Comparison of ENCODE assay signal across 8 mouse cellular contexts in the genomic region with DNA sequence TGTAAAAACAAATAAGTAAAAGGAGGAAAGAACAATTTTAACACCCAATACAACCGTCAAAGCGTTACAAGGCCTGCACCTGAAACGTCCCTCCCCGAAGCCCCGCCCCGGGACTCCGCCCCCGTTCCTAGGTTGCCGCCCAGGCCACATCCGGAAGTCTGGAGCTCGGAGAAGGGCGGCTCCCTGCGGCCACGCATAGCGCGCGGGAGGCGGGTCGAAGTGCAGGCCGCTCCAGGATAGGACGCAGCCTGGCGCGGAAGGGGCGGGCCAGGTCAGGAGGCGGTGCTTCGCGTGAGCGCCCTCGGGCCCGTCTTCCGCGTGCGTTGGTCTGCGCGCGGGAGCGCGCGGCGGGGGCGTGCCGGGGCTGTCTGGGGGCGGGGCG. TPM values are rescaled to one million over a fixed set of nuclear protein-coding genes. Genes with fewer than 3 reads are reported as not detected.
DNase-seq lines count a peak whose midpoint lies in the region; ATAC-seq and TF ChIP-seq lines count a peak whose summit lies in the region.

No protein-coding gene starts in this region.

- H3K4me2 ChIP-seq in embryonic facial prominence, embryonic 14.5 days (ENCODE audit: low read depth, low read length), result peak overlapping the region; percentile 54
- H3K4me2 ChIP-seq in limb, embryonic 13.5 days (replicated peaks), result peak overlapping the region; percentile 55
- H3K4me2 ChIP-seq in midbrain, embryonic 16.5 days (ENCODE audit: low read length), result peak overlapping the region; percentile 54

- no peaks in the 10 kb centered on the region for H3K36me3 ChIP-seq in embryonic facial prominence, embryonic 14.5 days (ENCODE audit: control insufficient read depth, insufficient read depth, low read length)
- peaks cover 25% of the 10 kb centered on the region for H3K36me3 ChIP-seq in heart, adult 2 months (ENCODE audit: control insufficient read depth, insufficient read depth, low read length)
- H3K36me3 ChIP-seq in limb, embryonic 13.5 days, result no peaks in the 10 kb centered on the region
- no peaks in the 10 kb centered on the region for H3K36me3 ChIP-seq in midbrain, embryonic 16.5 days (ENCODE audit: control insufficient read depth, insufficient read depth, low read length)

- H3K27ac ChIP-seq in embryonic facial prominence, embryonic 14.5 days (replicated peaks; ENCODE audit: low read depth, low read length), result peak overlapping the region; percentile 96
- peak overlapping the region; percentile 83 for H3K27ac ChIP-seq in heart, adult 2 months
- H3K27ac ChIP-seq in limb, embryonic 13.5 days, result peak overlapping the region; percentile 95
- H3K27ac ChIP-seq in midbrain, embryonic 16.5 days (ENCODE audit: low read length), result peak overlapping the region; percentile 92

- 0 out of 2 replicates have a peak, but pooled peaks have one; percentile 36 for TF ChIP-seq EP300 in heart, adult 2 months (IDR thresholded peaks at IDR 0.05; ENCODE audit: insufficient read depth, low read depth, low read length)

- no peaks in the 10 kb centered on the region for H3K9me3 ChIP-seq in embryonic facial prominence, embryonic 14.5 days (ENCODE audit: control insufficient read depth, low read length)
- no peaks in the 10 kb centered on the region for H3K9me3 ChIP-seq in limb, embryonic 13.5 days
- no peaks in the 10 kb centered on the region for H3K9me3 ChIP-seq in midbrain, embryonic 16.5 days (replicated peaks; ENCODE audit: control insufficient read depth, low read length, poor library complexity, severe bottlenecking)

- peak overlapping the region; percentile 98 for H3K9ac ChIP-seq in embryonic facial prominence, embryonic 14.5 days (ENCODE audit: low read depth, low read length)
- peak overlapping the region; percentile 48 for H3K9ac ChIP-seq in heart, adult 2 months (ENCODE audit: low read depth, low read length)
- peak overlapping the region; percentile 99; the same call in 1 of the 2 replicates for H3K9ac ChIP-seq in limb, embryonic 13.5 days
- H3K9ac ChIP-seq in midbrain, embryonic 16.5 days (ENCODE audit: low read depth, low read length), result peak overlapping the region; percentile 98

- TF ChIP-seq POLR2A in heart, adult 2 months (IDR thresholded peaks at IDR 0.05; ENCODE audit: insufficient read depth, low read depth, low read length), result peak; percentile 75

- peaks cover 18% of the 10 kb centered on the region for H3K4me1 ChIP-seq in embryonic facial prominence, embryonic 14.5 days (ENCODE audit: control insufficient read depth, insufficient read depth, low read length)
- H3K4me1 ChIP-seq in heart, adult 2 months (ENCODE audit: control insufficient read depth, insufficient read depth, low read length), result peaks cover 5% of the 10 kb centered on the region
- H3K4me1 ChIP-seq in limb, embryonic 13.5 days, result peaks cover 34% of the 10 kb centered on the region
- H3K4me1 ChIP-seq in midbrain, embryonic 16.5 days (ENCODE audit: control insufficient read depth, insufficient read depth, low read length), result peaks cover 29% of the 10 kb centered on the region

- peaks cover 2% of the 10 kb centered on the region; the same call in 1 of the 2 replicates for H3K79me2 ChIP-seq in heart, adult 2 months (replicated peaks; ENCODE audit: control insufficient read depth, insufficient read depth, low read length)

- intact Hi-C loops in heart, adult 2 months (cut with DNase I), result loop anchor here (5.0 to 10.0 kb wide), 3 partner anchors 71 to 359 kb away; partner anchors contain the start of genes 4930519P11Rik, Raly, Zfp341 and a

- DNase-seq in 3T3-L1 (ENCODE audit: low read depth, low spot score), result peak; percentile 97
- peak; percentile 95 to 96 for DNase-seq in adrenal gland, postnatal 4 days (ENCODE audit: low spot score in 2 of 2)
- DNase-seq in embryonic facial prominence, embryonic 14.5 days (ENCODE audit: low spot score), result peak; percentile 99
- peak; percentile 98 to 99 for DNase-seq in heart, adult 2 months
- peak; percentile 98 to 99 for DNase-seq in kidney, adult 8-10 months
- peak; percentile 94 to 99 for DNase-seq in spleen, postnatal 10 days (ENCODE audit: low spot score in 2 of 2)

- peak; percentile 15; the same call in 1 of the 2 replicates for TF ChIP-seq CTCF in heart, adult 2 months (IDR thresholded peaks at IDR 0.05)

- peak overlapping the region; percentile 94 for H3K4me3 ChIP-seq in embryonic facial prominence, embryonic 14.5 days (ENCODE audit: low read depth, low read length)
- H3K4me3 ChIP-seq in heart, adult 2 months, result peak overlapping the region; percentile 27
- H3K4me3 ChIP-seq in limb, embryonic 13.5 days, result peak overlapping the region; percentile 93
- peak overlapping the region; percentile 97 for H3K4me3 ChIP-seq in midbrain, embryonic 16.5 days (ENCODE audit: low read depth, low read length)

- WGBS in embryonic facial prominence, embryonic 14.5 days, result under 1% methylated on average over 20 of the region's 44 CpGs
- WGBS in heart, adult 2 months, result under 1% methylated on average over 44 of the region's 44 CpGs
- under 1% methylated on average over 41 of the region's 44 CpGs for WGBS in limb, embryonic 13.5 days
- WGBS in midbrain, embryonic 16.5 days, result 0% methylated on average over 22 of the region's 44 CpGs

- no peaks in the 10 kb centered on the region for H3K27me3 ChIP-seq in embryonic facial prominence, embryonic 14.5 days (replicated peaks; ENCODE audit: control insufficient read depth, insufficient read depth, low read length)
- no peaks in the 10 kb centered on the region for H3K27me3 ChIP-seq in heart, adult 2 months (ENCODE audit: control insufficient read depth, insufficient read depth, low read length)
- no peaks in the 10 kb centered on the region for H3K27me3 ChIP-seq in limb, embryonic 13.5 days
- no peaks in the 10 kb centered on the region for H3K27me3 ChIP-seq in midbrain, embryonic 16.5 days (ENCODE audit: control insufficient read depth, insufficient read depth, low read depth, low read length)

- ATAC-seq in embryonic facial prominence, embryonic 14.5 days (ENCODE audit: low read depth), result peak; percentile 100
- peak; percentile 99 for ATAC-seq in limb, embryonic 13.5 days (ENCODE audit: low FRiP score, low read depth)
- peak; percentile 99 for ATAC-seq in midbrain, embryonic 16.5 days

RNA-seq across cellular contexts. Expression of gene Cbfa2t2, which starts 0.2 kb away (rescaled TPM):
- 10 to 100 TPM; 45.8 to 60.4 TPM for total RNA-seq in adrenal gland, postnatal 4 days (2021)
- 31.3 and 31.5 TPM in 2 replicates for polyA plus RNA-seq in embryonic facial prominence, embryonic 14.5 days (2014; fragmentation: Nextera tagmentation; extraction: Ambion mirVana)
- 10 to 100 TPM; 15.6 to 17.3 TPM for total RNA-seq in heart, adult 2 months (2021)
- polyA plus RNA-seq in heart, adult 2 months (2012; rRNA removed), result 7.8 and 14.4 TPM in 2 replicates
- 48.3 and 52.2 TPM in 2 replicates for polyA plus RNA-seq in limb, embryonic 13.5 days (2015; fragmentation: Nextera tagmentation; extraction: Ambion mirVana)
- 50.2 and 53.1 TPM in 2 replicates for polyA plus RNA-seq in midbrain, embryonic 16.5 days (2015; fragmentation: Nextera tagmentation; extraction: Ambion mirVana)

RNA-seq across cellular contexts. Expression of gene Snta1, which starts 28.2 kb away (rescaled TPM):
- total RNA-seq in adrenal gland, postnatal 4 days (2021), result 10 to 100 TPM; 29.2 to 30.1 TPM
- polyA plus RNA-seq in embryonic facial prominence, embryonic 14.5 days (2014; fragmentation: Nextera tagmentation; extraction: Ambion mirVana), result 8.6 and 10.4 TPM in 2 replicates
- 10 to 100 TPM; 73.6 to 95.0 TPM for total RNA-seq in heart, adult 2 months (2021)
- 64.8 and 66.0 TPM in 2 replicates for polyA plus RNA-seq in heart, adult 2 months (2012; rRNA removed)
- polyA plus RNA-seq in limb, embryonic 13.5 days (2015; fragmentation: Nextera tagmentation; extraction: Ambion mirVana), result 7.4 and 8.2 TPM in 2 replicates
- polyA plus RNA-seq in midbrain, embryonic 16.5 days (2015; fragmentation: Nextera tagmentation; extraction: Ambion mirVana), result 9.2 and 12.3 TPM in 2 replicates

Comparison
In these comparisons a context has a peak if more than half of its experiments do, and no peak if none do; other contexts are left out.
1. Peak in every context shown above with its lines: DNase-seq, ATAC-seq, H3K4me3 ChIP-seq and H3K27ac ChIP-seq.
2. H3K4me3 ChIP-seq: peak in every context shown above with its lines; median percentile 97 in midbrain, embryonic 16.5 days; 94 in embryonic facial prominence, embryonic 14.5 days; 93 in limb, embryonic 13.5 days; 27 in heart, adult 2 months.
3. H3K9ac ChIP-seq: peak in every context shown above with its lines; median percentile 99 in limb, embryonic 13.5 days; 98 in embryonic facial prominence, embryonic 14.5 days; 98 in midbrain, embryonic 16.5 days; 48 in heart, adult 2 months.